Mouse (Mus musculus): Measurements from ENCODE around the gene Adam12.

- TF ChIP-seq CTCF (IDR thresholded peaks at IDR 0.05; ENCODE audit: extremely low read depth, insufficient read depth, low read length) (no peak), POLR2A (IDR thresholded peaks at IDR 0.05; ENCODE audit: extremely low read depth, insufficient read depth, low read length) (no peak)
Measured at GRCm38 (mm10) chr7:134248041-134248440, 16.1 kb upstream of the Adam12 start.

Data from cortical plate, adult 2 months (tissue).